Mouse (Mus musculus) testis, adult 2 months (tissue): ENCODE results near the gene Map3k20.

Source experiments
- CTCF ChIP-seq: fragments of 200-500 bp; IDR thresholded peaks from 2 replicates; pipeline ENCODE4 v1.5.1; 2012; ENCODE audit warnings: low read depth, mild to moderate bottlenecking, inconsistent platforms, low read length, moderate library complexity; ENCODE audit not compliant: control insufficient read depth, insufficient read depth, insufficient replicate concordance
- POLR2A ChIP-seq: fragments of 200-500 bp; IDR thresholded peaks from 2 replicates; pipeline ENCODE4 v1.6.1; 2012; ENCODE audit warnings: low read depth, mild to moderate bottlenecking, inconsistent platforms, low read length, moderate library complexity; ENCODE audit not compliant: control insufficient read depth

DNA sequence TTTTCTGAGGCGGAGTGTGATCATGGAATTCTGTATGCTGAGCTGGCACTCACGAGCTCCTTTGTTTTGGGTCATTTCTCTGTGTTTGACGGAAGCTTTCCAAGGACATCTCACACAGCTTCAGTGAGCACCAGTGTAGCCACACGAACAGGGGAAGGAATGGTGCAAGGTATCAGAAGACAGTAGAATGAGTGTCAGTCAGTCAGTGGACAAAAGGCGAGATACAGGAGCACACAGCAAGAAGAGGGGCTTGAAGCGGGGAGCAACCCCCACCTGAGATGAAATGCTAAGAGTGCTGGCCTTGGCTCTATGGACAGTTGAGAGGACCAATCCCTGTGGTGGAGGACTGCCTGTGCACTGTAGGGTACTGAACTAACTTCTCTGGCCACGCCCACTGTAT is 44.7 kb upstream of the Map3k20 start:
- TF ChIP-seq POLR2A (no peak), CTCF (no peak)
